Mouse (Mus musculus): Measurements from ENCODE around the gene Smim27. TPM values are rescaled to one million over a fixed set of nuclear protein-coding genes. Genes with fewer than 3 reads are reported as not detected.

Gene Smim27
- total and polyA plus RNA-seq, 2 experiments: 3.0 to 29.7 TPM

DNA sequence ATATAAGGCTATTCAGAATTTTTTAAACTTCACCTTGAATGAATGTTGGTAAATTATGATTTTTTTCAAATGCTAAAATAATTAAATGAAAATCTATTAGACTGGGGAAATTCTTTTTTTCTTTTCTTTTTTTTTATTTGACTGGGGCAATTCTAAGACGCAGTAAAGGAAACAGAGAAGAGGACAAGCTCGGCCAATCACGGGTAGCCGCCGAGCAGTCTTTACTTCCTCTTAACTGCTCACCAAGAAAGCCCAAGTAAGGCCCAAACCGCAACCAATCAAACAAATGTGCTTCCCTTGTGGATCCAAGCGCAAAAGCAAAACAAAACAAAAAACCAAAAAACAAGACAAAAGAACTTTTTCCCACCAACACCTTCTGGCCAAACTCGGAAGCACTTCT, 25.3 kb upstream of the Smim27 start:
- Histone ChIP-seq H3K79me2 (ENCODE audit: control insufficient read depth, insufficient read depth, low read length) (no peaks in the 10 kb centered on the region), H3K4me3 (ENCODE audit: insufficient read depth, low read depth, low read length) (no peak overlapping the region), H3K9ac (ENCODE audit: low read depth, low read length) (no peak overlapping the region), H3K4me1 (ENCODE audit: control insufficient read depth, insufficient read depth, low read length) (peaks cover 5% of the 10 kb centered on the region; the same call in 1 of the 2 replicates), H3K27ac (replicated peaks; ENCODE audit: insufficient read depth, low read depth, low read length) (no peak overlapping the region), H3K36me3 (ENCODE audit: control insufficient read depth, insufficient read depth, low read length) (no peaks in the 10 kb centered on the region), H3K27me3 (ENCODE audit: control insufficient read depth, insufficient read depth, low read length) (no peaks in the 10 kb centered on the region)
- TF ChIP-seq POLR2A (IDR thresholded peaks at IDR 0.05; ENCODE audit: extremely low read depth, insufficient read depth, low read length) (no peak), CTCF (IDR thresholded peaks at IDR 0.05; ENCODE audit: low read depth, low read length) (no peak)
- peak; percentile 28 for DNase-seq (ENCODE audit: extremely low read depth, low read depth, low spot score)
- 86% methylated on average over 8 of the region's 8 CpGs for WGBS

DNA sequence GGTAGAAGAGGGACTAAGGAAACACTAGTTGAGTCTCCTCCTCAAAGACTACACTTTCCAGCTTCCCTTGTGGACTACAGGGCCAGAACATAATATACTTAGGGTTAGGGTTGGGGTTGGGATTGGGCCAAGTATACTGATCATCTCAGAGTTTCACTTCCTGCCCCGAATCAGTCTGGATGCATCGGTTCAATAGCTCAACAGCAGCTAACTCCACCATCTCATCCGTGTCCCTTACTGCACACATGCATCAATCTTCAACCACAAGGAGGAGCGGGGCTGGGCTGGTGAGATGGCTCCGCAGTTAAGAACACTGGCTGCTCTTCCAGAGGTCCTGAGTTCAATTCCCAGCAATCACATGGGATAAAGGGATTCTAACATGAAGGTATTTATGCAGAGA, 18.4 kb upstream of the Smim27 start:
- Histone ChIP-seq H3K27ac (replicated peaks; ENCODE audit: insufficient read depth, low read depth, low read length) (no peak overlapping the region), H3K79me2 (ENCODE audit: control insufficient read depth, insufficient read depth, low read length) (no peaks in the 10 kb centered on the region), H3K4me3 (ENCODE audit: insufficient read depth, low read depth, low read length) (no peak overlapping the region), H3K27me3 (ENCODE audit: control insufficient read depth, insufficient read depth, low read length) (no peaks in the 10 kb centered on the region), H3K36me3 (ENCODE audit: control insufficient read depth, insufficient read depth, low read length) (no peaks in the 10 kb centered on the region), H3K4me1 (ENCODE audit: control insufficient read depth, insufficient read depth, low read length) (peaks cover 5% of the 10 kb centered on the region; the same call in 1 of the 2 replicates), H3K9ac (ENCODE audit: low read depth, low read length) (no peak overlapping the region)
- DNase-seq (ENCODE audit: extremely low read depth, low read depth, low spot score): no peak
- TF ChIP-seq POLR2A (IDR thresholded peaks at IDR 0.05; ENCODE audit: extremely low read depth, insufficient read depth, low read length) (no peak), CTCF (IDR thresholded peaks at IDR 0.05; ENCODE audit: low read depth, low read length) (no peak)
- 87% methylated on average over 5 of the region's 5 CpGs for WGBS

DNA sequence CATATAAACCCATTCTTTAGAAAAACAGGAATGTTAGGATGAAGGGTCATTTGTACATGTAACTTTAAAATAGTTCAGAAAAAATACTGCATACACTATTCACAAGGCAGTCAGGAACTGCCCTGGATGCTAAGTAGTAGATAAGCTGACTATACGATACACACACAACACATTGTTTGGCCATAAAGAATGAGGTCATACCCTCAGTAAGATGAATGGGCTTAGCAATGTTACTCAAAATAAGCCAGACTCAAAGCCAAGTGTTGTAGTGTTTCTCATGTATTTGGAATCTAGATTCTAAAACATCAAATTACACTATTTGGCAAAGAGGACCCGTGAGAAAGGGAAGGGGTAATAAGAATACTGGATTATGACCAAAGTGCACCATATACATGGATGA, 15.6 kb upstream of the Smim27 start:
- Histone ChIP-seq H3K4me1 (ENCODE audit: control insufficient read depth, insufficient read depth, low read length) (peaks cover 5% of the 10 kb centered on the region; the same call in 1 of the 2 replicates), H3K27me3 (ENCODE audit: control insufficient read depth, insufficient read depth, low read length) (no peaks in the 10 kb centered on the region), H3K4me3 (ENCODE audit: insufficient read depth, low read depth, low read length) (no peak overlapping the region), H3K79me2 (ENCODE audit: control insufficient read depth, insufficient read depth, low read length) (no peaks in the 10 kb centered on the region), H3K9ac (ENCODE audit: low read depth, low read length) (no peak overlapping the region), H3K27ac (replicated peaks; ENCODE audit: insufficient read depth, low read depth, low read length) (no peak overlapping the region), H3K36me3 (ENCODE audit: control insufficient read depth, insufficient read depth, low read length) (no peaks in the 10 kb centered on the region)
- WGBS: 85% methylated on average over 2 of the region's 2 CpGs
- no peak for DNase-seq (ENCODE audit: extremely low read depth, low read depth, low spot score)
- TF ChIP-seq POLR2A (IDR thresholded peaks at IDR 0.05; ENCODE audit: extremely low read depth, insufficient read depth, low read length) (no peak), CTCF (IDR thresholded peaks at IDR 0.05; ENCODE audit: low read depth, low read length) (no peak)

DNA sequence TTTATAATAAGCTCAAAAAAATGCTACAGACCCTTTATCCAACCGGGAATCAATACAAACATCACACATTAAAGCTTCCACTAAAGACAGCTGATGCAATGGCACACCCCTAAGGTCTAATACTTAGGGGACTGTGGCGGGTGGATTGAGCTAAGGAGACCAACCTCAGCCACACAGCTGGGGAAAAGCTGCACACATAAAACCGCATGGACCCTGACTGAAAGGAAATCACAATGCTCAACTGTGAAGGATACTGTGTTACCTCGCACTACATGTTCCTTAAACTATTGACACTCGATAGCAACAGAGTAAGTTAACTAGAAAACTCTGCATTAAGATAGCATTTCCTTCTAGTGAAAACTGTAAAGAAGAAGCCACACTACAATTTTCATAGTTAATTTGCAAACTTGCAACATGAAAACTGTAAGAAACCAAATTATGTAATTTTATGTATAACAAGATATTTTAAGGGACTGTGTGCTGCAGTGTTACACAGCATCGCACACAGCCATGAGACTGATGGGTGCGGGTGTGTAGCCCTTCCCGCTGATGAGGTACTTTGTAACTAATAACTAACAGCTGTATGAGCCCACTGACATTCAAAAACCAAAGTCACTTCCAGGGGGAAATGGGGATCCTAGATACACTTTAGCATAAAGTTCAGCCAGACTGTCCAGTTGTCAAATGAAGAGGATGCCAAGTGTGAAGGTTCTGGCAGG, 14.8 kb upstream of the Smim27 start:
- Histone ChIP-seq H3K9ac (ENCODE audit: low read depth, low read length) (no peak overlapping the region), H3K36me3 (ENCODE audit: control insufficient read depth, insufficient read depth, low read length) (peaks cover 5% of the 10 kb centered on the region), H3K27me3 (ENCODE audit: control insufficient read depth, insufficient read depth, low read length) (no peaks in the 10 kb centered on the region), H3K4me3 (ENCODE audit: insufficient read depth, low read depth, low read length) (no peak overlapping the region), H3K27ac (replicated peaks; ENCODE audit: insufficient read depth, low read depth, low read length) (no peak overlapping the region), H3K4me1 (ENCODE audit: control insufficient read depth, insufficient read depth, low read length) (peaks cover 5% of the 10 kb centered on the region; the same call in 1 of the 2 replicates), H3K79me2 (ENCODE audit: control insufficient read depth, insufficient read depth, low read length) (no peaks in the 10 kb centered on the region)
- WGBS: 95% methylated on average over 8 of the region's 8 CpGs
- no peak for DNase-seq (ENCODE audit: extremely low read depth, low read depth, low spot score)
- TF ChIP-seq POLR2A (IDR thresholded peaks at IDR 0.05; ENCODE audit: extremely low read depth, insufficient read depth, low read length) (no peak), CTCF (IDR thresholded peaks at IDR 0.05; ENCODE audit: low read depth, low read length) (no peak)

DNA sequence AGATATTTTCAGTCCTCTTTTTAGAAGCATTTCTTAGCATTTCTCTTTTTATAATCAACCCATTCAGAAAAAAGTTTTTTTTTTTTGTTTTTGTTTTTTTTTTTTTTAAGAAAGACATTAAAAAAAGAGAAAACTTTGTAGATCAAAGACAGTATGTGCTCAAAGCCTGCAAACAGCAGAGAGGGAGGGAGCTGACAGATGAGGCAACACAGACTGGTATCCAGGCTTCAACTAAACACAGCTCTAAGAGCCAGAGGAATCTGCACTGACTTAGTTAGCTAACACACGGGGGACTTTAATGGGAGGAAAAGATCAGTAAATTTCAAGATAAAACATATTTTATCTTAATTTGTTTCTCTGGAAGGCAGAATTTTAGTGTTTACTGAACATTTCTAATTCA, 5.1 kb upstream of the Smim27 start:
- H3K9ac ChIP-seq (ENCODE audit: low read depth, low read length): no peak overlapping the region
- no peaks in the 10 kb centered on the region for H3K27me3 ChIP-seq (ENCODE audit: control insufficient read depth, insufficient read depth, low read length)
- DNase-seq (ENCODE audit: extremely low read depth, low read depth, low spot score): no peak
- TF ChIP-seq CTCF (IDR thresholded peaks at IDR 0.05; ENCODE audit: low read depth, low read length) (no peak), POLR2A (IDR thresholded peaks at IDR 0.05; ENCODE audit: extremely low read depth, insufficient read depth, low read length) (no peak)
- H3K79me2 ChIP-seq (ENCODE audit: control insufficient read depth, insufficient read depth, low read length): peaks cover 20% of the 10 kb centered on the region; the same call in 1 of the 2 replicates
- H3K27ac ChIP-seq (replicated peaks; ENCODE audit: insufficient read depth, low read depth, low read length): no peak overlapping the region
- 38% methylated on average over 1 of the region's 1 CpGs for WGBS
- no peak overlapping the region for H3K4me3 ChIP-seq (ENCODE audit: insufficient read depth, low read depth, low read length)
- H3K36me3 ChIP-seq (ENCODE audit: control insufficient read depth, insufficient read depth, low read length): peaks cover 31% of the 10 kb centered on the region
- peaks cover 6% of the 10 kb centered on the region for H3K4me1 ChIP-seq (ENCODE audit: control insufficient read depth, insufficient read depth, low read length)

DNA sequence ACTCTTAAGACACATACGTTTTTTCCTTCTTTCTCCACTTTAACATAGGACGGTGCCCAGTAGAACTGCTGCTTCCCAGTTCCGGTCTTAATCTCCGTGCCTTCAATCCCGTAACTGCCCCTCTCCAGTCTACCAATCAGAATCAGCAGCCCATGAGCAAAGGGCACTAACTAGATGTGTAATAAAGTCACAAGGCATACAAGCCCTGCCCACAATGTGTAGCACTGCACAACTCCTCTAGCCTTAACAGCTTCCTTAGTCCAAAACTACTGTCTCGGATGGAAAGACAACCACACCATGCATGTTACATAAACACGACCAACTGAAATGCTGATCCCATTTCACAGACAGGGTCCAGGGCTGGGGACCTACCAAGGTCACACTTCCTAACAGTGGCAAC, 1.7 kb upstream of the Smim27 start:
- H3K4me3 ChIP-seq (ENCODE audit: insufficient read depth, low read depth, low read length): peak overlapping the region; percentile 92
- no peaks in the 10 kb centered on the region for H3K27me3 ChIP-seq (ENCODE audit: control insufficient read depth, insufficient read depth, low read length)
- H3K9ac ChIP-seq (ENCODE audit: low read depth, low read length): peak overlapping the region; percentile 86
- H3K36me3 ChIP-seq (ENCODE audit: control insufficient read depth, insufficient read depth, low read length): peaks cover 4% of the 10 kb centered on the region
- H3K4me1 ChIP-seq (ENCODE audit: control insufficient read depth, insufficient read depth, low read length): peaks cover 6% of the 10 kb centered on the region
- H3K79me2 ChIP-seq (ENCODE audit: control insufficient read depth, insufficient read depth, low read length): peaks cover 20% of the 10 kb centered on the region; the same call in 1 of the 2 replicates
- WGBS: 9% methylated on average over 7 of the region's 7 CpGs
- DNase-seq (ENCODE audit: extremely low read depth, low read depth, low spot score): peak; percentile 92
- TF ChIP-seq CTCF (IDR thresholded peaks at IDR 0.05; ENCODE audit: low read depth, low read length): no peak
- no peak for TF ChIP-seq POLR2A (IDR thresholded peaks at IDR 0.05; ENCODE audit: extremely low read depth, insufficient read depth, low read length)
- peak overlapping the region; percentile 94 for H3K27ac ChIP-seq (replicated peaks; ENCODE audit: insufficient read depth, low read depth, low read length)

All from liver, adult 2 months (tissue).